Mouse (Mus musculus): ENCODE measurements around the gene Npw. TPM values are rescaled to one million over a fixed set of nuclear protein-coding genes. Genes with fewer than 3 reads are reported as not detected.
A peak's percentile ranks its signal among the peaks of the same experiment; 100 is the strongest.

Gene Npw
- 0.35 and 0.64 TPM in 2 replicates for polyA plus RNA-seq (2012; rRNA removed)

DNA sequence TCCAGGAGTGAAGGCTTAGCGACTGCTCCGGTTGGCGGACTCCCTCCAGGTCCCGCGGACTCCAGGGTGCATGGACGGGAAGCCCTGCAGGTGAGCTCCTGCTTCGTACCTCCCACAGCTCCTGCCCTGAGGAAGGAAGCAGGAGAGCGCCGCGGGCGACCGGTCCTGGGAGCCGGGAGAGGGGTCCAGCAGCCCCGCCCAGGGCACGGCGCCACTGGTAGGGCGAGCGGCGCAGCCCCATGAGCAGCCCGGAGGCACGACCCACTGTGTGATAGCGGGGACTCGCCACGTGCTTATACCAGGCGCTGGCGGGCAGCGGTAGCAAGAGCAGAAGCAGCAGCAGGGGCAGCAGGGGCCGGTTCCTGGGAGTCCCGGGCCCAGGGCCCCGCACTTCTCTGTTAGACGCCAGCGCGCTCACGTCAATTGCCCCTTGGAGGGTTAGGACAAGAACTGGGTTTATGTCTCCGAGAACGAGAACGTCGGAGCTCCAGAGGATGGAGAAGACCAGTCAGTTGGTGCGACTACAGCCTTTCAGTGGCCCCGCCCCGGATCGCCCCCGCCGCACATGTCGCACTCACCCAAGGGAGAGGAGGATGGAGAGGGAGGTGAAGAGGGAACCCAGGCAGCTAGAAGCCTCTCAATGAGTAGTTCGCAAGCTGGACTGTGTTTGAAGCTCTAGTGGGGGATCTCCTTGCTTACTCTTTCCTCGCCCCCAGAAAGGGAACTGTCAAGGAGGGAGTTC, at the start of gene Npw:
Gene Npw, minus strand, starts transcription at position 441 of the 742 bp plus-strand sequence.
- 5% methylated on average over 47 of the region's 47 CpGs for WGBS
- TF ChIP-seq POLR2A (IDR thresholded peaks at IDR 0.05; ENCODE audit: control insufficient read depth, extremely low read depth, insufficient read depth, low read length, poor library complexity) (no peak), CTCF (IDR thresholded peaks at IDR 0.05; ENCODE audit: borderline replicate concordance, control insufficient read depth, extremely low read depth, insufficient read depth, low read length, poor library complexity) (no peak)
- DNase-seq = no peak
- Histone ChIP-seq H3K27ac (ENCODE audit: control insufficient read depth, insufficient read depth, low read length) (no peak within 1 kb of the TSS), H3K27me3 (ENCODE audit: control insufficient read depth, insufficient read depth, low read length) (peaks cover 10% of the 10 kb centered on the region; the same call in 1 of the 2 replicates), H3K4me3 (ENCODE audit: control insufficient read depth, insufficient read depth, low read length) (no peak within 1 kb of the TSS), H3K4me1 (replicated peaks; ENCODE audit: control insufficient read depth, insufficient read depth, low read length) (peaks cover 9% of the 10 kb centered on the region; the same call in 1 of the 2 replicates), H3K36me3 (ENCODE audit: control insufficient read depth, insufficient read depth, low read length) (no peaks in the 10 kb centered on the region)

DNA sequence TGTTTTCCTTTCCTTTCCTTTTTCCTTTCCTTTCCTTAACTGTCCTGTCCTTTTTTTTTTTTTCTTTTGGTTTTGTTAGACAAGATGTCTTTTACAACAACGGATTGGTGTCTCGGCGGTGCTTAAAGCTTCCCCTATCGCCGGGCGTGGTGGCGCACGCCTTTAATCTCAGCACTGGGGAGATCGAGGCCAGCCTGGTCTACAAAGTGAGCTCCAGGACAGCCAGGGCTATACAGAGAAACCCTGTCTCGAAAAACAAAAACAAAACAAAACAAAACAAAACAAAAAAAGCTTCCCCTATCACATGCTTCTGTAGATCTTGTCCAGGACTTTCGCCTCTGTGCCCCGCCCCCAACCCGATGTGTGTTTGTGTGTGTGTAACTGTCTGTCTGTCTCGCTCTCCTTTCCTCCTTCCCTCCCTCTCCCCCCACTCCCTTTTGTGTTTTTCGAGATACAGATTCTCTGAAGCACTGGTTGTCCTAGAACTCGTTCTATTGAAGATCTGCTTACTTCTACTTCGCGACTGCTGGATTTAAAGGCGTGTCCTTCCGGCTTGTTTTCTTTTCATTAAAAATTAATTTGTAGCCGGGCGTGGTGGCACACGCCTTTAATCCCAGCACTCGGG, 49.7 kb upstream of the Npw start:
- Histone ChIP-seq H3K27ac (ENCODE audit: control insufficient read depth, insufficient read depth, low read length) (peak overlapping the region; percentile 28; the same call in 1 of the 2 replicates), H3K27me3 (ENCODE audit: control insufficient read depth, insufficient read depth, low read length) (no peaks in the 10 kb centered on the region), H3K4me1 (replicated peaks; ENCODE audit: control insufficient read depth, insufficient read depth, low read length) (no peaks in the 10 kb centered on the region), H3K36me3 (ENCODE audit: control insufficient read depth, insufficient read depth, low read length) (peaks cover 5% of the 10 kb centered on the region), H3K4me3 (ENCODE audit: control insufficient read depth, insufficient read depth, low read length) (peak overlapping the region; percentile 91)
- no peak for DNase-seq
- TF ChIP-seq POLR2A (IDR thresholded peaks at IDR 0.05; ENCODE audit: control insufficient read depth, extremely low read depth, insufficient read depth, low read length, poor library complexity) (no peak), CTCF (IDR thresholded peaks at IDR 0.05; ENCODE audit: borderline replicate concordance, control insufficient read depth, extremely low read depth, insufficient read depth, low read length, poor library complexity) (no peak)
- 1% methylated on average over 24 of the region's 24 CpGs for WGBS

DNA sequence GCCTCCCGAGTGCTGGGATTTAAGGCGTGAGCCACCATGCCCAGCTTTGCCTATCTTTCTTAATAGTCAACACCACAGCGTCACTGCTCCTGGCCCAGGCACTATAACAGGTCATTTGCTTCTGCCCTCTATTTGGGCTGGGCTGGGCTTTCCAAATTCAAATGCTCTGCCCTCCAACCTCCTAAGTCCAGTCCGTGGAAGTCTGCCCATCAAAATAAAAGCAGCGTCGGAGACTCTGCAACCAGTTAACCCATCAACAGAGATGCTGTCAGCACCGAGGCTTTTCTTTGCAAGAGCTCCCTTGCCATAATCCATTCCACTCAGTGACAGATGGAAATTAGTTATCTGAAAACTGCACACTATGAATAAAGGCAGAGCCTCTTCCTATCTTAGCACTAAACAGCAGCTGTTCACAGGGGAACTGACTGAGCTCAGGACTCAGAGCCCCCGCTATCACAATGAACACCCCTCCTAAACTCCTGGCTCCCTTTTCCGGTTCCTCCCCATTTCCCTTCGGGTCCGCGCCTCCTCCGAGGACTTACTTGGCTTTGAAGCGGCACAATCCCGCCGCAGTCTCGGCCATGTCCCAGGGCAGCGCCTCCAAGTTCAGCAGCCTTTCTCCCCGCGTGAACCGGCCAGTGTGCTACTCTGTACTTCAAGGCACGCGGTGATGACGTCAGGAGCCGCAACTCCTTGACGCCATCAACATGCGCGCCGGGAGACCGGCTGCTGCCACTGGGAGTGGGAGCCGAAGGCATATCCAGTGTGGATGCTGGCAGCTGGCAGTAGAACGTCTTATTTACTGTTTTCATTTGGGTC, 48.9 kb upstream of the Npw start, which contains the start of gene Tbl3:
Gene Tbl3, minus strand, starts transcription at position 679 of the 819 bp plus-strand sequence.
- no peaks in the 10 kb centered on the region for H3K4me1 ChIP-seq (replicated peaks; ENCODE audit: control insufficient read depth, insufficient read depth, low read length)
- TF ChIP-seq CTCF (IDR thresholded peaks at IDR 0.05; ENCODE audit: borderline replicate concordance, control insufficient read depth, extremely low read depth, insufficient read depth, low read length, poor library complexity) = peak; percentile 46; the same call in 1 of the 2 replicates
- peak; percentile 65 for TF ChIP-seq POLR2A (IDR thresholded peaks at IDR 0.05; ENCODE audit: control insufficient read depth, extremely low read depth, insufficient read depth, low read length, poor library complexity)
- peak within 1 kb of the TSS; percentile 28; the same call in 1 of the 2 replicates for H3K27ac ChIP-seq (ENCODE audit: control insufficient read depth, insufficient read depth, low read length)
- peak within 1 kb of the TSS; percentile 91 for H3K4me3 ChIP-seq (ENCODE audit: control insufficient read depth, insufficient read depth, low read length)
- H3K36me3 ChIP-seq (ENCODE audit: control insufficient read depth, insufficient read depth, low read length) = peaks cover 7% of the 10 kb centered on the region
- 3% methylated on average over 32 of the region's 32 CpGs for WGBS
- peak; percentile 91 for DNase-seq
- H3K27me3 ChIP-seq (ENCODE audit: control insufficient read depth, insufficient read depth, low read length) = no peaks in the 10 kb centered on the region

DNA sequence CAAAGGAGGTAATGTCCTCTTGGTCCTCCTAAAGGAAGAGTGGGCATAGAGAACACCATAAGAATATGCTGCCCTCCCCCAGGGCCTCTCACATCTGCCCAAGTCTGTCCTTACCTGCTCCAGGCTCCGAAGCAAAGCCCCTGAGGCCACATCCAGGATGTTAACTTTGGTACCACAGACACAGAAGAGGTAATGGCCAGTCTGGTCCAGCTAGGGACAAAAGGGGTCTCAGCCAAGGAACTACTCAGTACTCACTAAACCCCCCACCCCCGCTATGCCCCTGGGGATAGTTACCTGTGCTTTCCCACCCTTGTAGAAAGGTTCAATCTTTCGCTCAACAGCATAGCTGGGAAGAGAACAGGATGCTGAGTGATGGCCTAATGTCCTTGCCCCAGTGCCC, 47.6 kb upstream of the Npw start:
- WGBS = 97% methylated on average over 3 of the region's 3 CpGs
- Histone ChIP-seq H3K27ac (ENCODE audit: control insufficient read depth, insufficient read depth, low read length) (no peak overlapping the region), H3K4me3 (ENCODE audit: control insufficient read depth, insufficient read depth, low read length) (no peak overlapping the region), H3K27me3 (ENCODE audit: control insufficient read depth, insufficient read depth, low read length) (no peaks in the 10 kb centered on the region), H3K36me3 (ENCODE audit: control insufficient read depth, insufficient read depth, low read length) (peaks cover 12% of the 10 kb centered on the region), H3K4me1 (replicated peaks; ENCODE audit: control insufficient read depth, insufficient read depth, low read length) (no peaks in the 10 kb centered on the region)
- no peak for TF ChIP-seq POLR2A (IDR thresholded peaks at IDR 0.05; ENCODE audit: control insufficient read depth, extremely low read depth, insufficient read depth, low read length, poor library complexity)
- TF ChIP-seq CTCF (IDR thresholded peaks at IDR 0.05; ENCODE audit: borderline replicate concordance, control insufficient read depth, extremely low read depth, insufficient read depth, low read length, poor library complexity) = no peak
- no peak for DNase-seq

DNA sequence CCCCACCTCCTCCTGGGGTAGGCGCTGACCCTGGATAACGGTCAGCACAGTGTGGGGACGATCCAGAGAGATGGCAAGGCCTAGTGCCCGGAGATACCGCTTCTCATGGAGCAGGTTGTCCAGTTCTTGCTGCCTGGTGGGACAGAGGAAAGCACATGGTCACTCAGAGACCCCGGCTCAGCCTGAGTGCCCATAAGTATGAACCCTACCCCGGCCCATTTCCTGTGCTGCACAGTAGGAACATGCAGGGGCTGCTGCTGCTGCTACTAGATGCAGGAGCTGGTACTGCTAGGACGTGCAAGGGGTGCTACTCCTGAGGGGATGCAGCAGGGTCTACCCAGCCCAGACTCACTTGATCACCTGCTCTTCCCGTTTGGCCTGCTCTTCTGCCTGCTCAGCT, 43.0 kb upstream of the Npw start:
- no peaks in the 10 kb centered on the region for H3K27me3 ChIP-seq (ENCODE audit: control insufficient read depth, insufficient read depth, low read length)
- peaks cover 12% of the 10 kb centered on the region for H3K36me3 ChIP-seq (ENCODE audit: control insufficient read depth, insufficient read depth, low read length)
- no peak overlapping the region for H3K27ac ChIP-seq (ENCODE audit: control insufficient read depth, insufficient read depth, low read length)
- peaks cover 14% of the 10 kb centered on the region for H3K4me1 ChIP-seq (replicated peaks; ENCODE audit: control insufficient read depth, insufficient read depth, low read length)
- no peak for TF ChIP-seq CTCF (IDR thresholded peaks at IDR 0.05; ENCODE audit: borderline replicate concordance, control insufficient read depth, extremely low read depth, insufficient read depth, low read length, poor library complexity)
- DNase-seq = no peak
- no peak overlapping the region for H3K4me3 ChIP-seq (ENCODE audit: control insufficient read depth, insufficient read depth, low read length)
- 97% methylated on average over 9 of the region's 9 CpGs for WGBS

DNA sequence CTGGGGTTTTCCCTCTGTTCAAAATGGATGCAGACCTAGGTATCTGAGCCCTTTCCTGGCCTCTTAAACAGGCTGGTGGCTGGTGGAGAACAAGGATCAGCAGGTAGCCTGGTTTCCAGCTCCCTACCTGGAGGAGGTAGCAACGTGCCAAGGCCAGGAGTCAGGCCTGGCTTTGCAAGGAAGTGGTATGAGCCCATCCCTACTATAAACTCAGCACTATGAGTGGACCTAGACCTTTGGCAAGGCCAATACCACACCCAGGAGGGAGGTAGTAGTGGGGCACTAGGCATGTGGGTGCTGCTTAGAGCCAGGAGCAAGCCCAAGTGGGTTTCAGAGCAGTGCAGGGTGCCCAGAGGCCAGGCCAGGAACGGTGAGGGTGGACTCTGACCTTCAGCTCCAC, 41.2 kb upstream of the Npw start:
- no peak for TF ChIP-seq POLR2A (IDR thresholded peaks at IDR 0.05; ENCODE audit: control insufficient read depth, extremely low read depth, insufficient read depth, low read length, poor library complexity)
- Histone ChIP-seq H3K36me3 (ENCODE audit: control insufficient read depth, insufficient read depth, low read length) (peaks cover 12% of the 10 kb centered on the region), H3K27me3 (ENCODE audit: control insufficient read depth, insufficient read depth, low read length) (no peaks in the 10 kb centered on the region), H3K4me1 (replicated peaks; ENCODE audit: control insufficient read depth, insufficient read depth, low read length) (peaks cover 17% of the 10 kb centered on the region), H3K27ac (ENCODE audit: control insufficient read depth, insufficient read depth, low read length) (no peak overlapping the region), H3K4me3 (ENCODE audit: control insufficient read depth, insufficient read depth, low read length) (no peak overlapping the region)
- 92% methylated on average over 2 of the region's 2 CpGs for WGBS
- DNase-seq = no peak

Data from thymus, adult 2 months (tissue).